Mouse (Mus musculus) liver, embryonic 15.5 days (tissue): ENCODE results near the gene Ift46. TPM values are rescaled to one million over a fixed set of nuclear protein-coding genes. Genes with fewer than 3 reads are reported as not detected.
A peak's percentile ranks its signal among the peaks of the same experiment; 100 is the strongest.

Experiments
- ATAC-seq: fragments of 200-750 bp; cut with Nextera tagmentation; 2 replicates; pipeline ENCODE4 v1.8.0; 2017; ENCODE audit warnings: moderate number of reproducible peaks, mild to moderate bottlenecking, moderate library complexity; ENCODE audit not compliant: insufficient read depth
- H3K27ac ChIP-seq: fragments of 300-500 bp; sonication (generic); replicated peaks from 2 replicates; pipeline ENCODE4 v1.5.1; 2015; ENCODE audit warnings: mild to moderate bottlenecking, inconsistent platforms
- H3K27me3 ChIP-seq: fragments of 300-500 bp; sonication (generic); 2 replicates; pipeline ENCODE4 v1.6.1; 2015; ENCODE audit warnings: mild to moderate bottlenecking, inconsistent platforms
- H3K36me3 ChIP-seq: fragments of 300-500 bp; sonication (generic); replicated peaks from 2 replicates; pipeline ENCODE4 v1.6.1; 2015; ENCODE audit warnings: moderate library complexity, mild to moderate bottlenecking, inconsistent platforms
- H3K4me1 ChIP-seq: fragments of 300-500 bp; sonication (generic); replicated peaks from 2 replicates; pipeline ENCODE4 v1.6.1; 2015; ENCODE audit warnings: inconsistent platforms
- H3K4me2 ChIP-seq: fragments of 300-500 bp; sonication (generic); 2 replicates; pipeline ENCODE4 v1.6.1; 2015; ENCODE audit warnings: moderate library complexity, mild to moderate bottlenecking, inconsistent platforms
- H3K4me3 ChIP-seq: fragments of 300-500 bp; sonication (generic); replicated peaks from 2 replicates; pipeline ENCODE4 v1.5.1; 2015; ENCODE audit warnings: mild to moderate bottlenecking, inconsistent platforms
- H3K9ac ChIP-seq: fragments of 300-500 bp; sonication (generic); 2 replicates; pipeline ENCODE4 v1.6.1; 2015; ENCODE audit warnings: moderate library complexity, mild to moderate bottlenecking, inconsistent platforms
- H3K9me3 ChIP-seq: fragments of 300-500 bp; sonication (generic); replicated peaks from 2 replicates; pipeline ENCODE4 v1.6.1; 2016; ENCODE audit warnings: inconsistent platforms
- WGBS: fragments of 180-500 bp; shearing (Covaris S2); methylation state at CpG from one replicate; pipeline ENCODE4 v1.1.7; 2015; ENCODE audit warnings: mixed read lengths; ENCODE audit not compliant: insufficient replicate concordance; 5-methylcytosine and 5-hydroxymethylcytosine counted together
- polyA plus RNA-seq: library from polyadenylated mRNA; unstranded; fragments of >200 nt; fragmentation: Nextera tagmentation; extraction: Ambion mirVana; gene quantifications from 2 replicates; pipeline ENCODE4 v1.2.1, GENCODE M21; 2015

Gene Ift46
- polyA plus RNA-seq, 1 experiment from 2014 or later, result 19.0 TPM

DNA sequence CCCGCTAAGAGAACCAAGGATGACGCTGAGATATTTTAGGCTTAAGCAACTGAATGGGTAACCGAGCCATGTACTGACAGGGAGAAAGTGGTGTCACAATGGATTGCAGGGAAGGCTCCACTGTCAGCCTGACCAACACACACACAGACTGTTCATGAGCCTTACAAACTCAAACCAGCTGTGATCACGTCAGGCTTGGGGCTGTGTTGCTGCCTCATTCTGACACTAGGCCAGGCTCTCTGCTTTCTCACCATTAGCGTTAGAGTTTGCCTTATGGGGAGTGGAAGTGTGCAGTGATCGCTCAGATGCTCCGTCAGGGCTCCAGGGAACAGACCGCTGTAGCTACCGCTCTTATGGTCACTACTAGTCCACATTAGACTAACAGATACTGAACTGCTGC is 25.1 kb downstream of the Ift46 start:
- Histone ChIP-seq H3K9me3 (no peaks in the 10 kb centered on the region), H3K27ac (no peak overlapping the region), H3K4me1 (no peaks in the 10 kb centered on the region), H3K4me3 (no peak overlapping the region), H3K27me3 (peaks cover 10% of the 10 kb centered on the region), H3K36me3 (peaks cover 13% of the 10 kb centered on the region), H3K9ac (no peak overlapping the region), H3K4me2 (no peak overlapping the region)
- WGBS, result 74% methylated on average over 9 of the region's 9 CpGs
- no peak for ATAC-seq

DNA sequence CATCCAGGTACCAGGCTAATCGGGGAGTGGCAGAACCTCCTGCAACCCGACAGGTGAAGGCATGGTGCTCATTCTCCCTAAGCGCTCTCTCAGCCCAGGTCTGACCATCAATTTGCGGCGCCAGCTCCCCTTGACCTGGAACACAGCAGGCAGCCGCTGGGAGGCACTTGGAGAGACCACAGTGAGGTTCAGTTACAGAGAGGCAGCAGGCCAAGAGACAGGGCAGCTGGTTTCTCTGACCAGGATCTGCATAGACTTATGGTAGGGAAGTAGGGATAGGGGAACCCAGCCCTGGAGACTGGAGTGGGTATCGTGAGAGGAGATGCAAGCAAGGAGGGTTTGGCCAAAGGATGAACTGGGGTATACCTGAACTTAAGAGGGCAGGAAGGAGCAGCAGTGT is 30.6 kb downstream of the Ift46 start:
- Histone ChIP-seq H3K9ac (no peak overlapping the region), H3K36me3 (no peaks in the 10 kb centered on the region), H3K27me3 (peaks cover 50% of the 10 kb centered on the region), H3K4me3 (no peak overlapping the region), H3K9me3 (no peaks in the 10 kb centered on the region), H3K4me2 (peak overlapping the region; percentile 92), H3K4me1 (peaks cover 26% of the 10 kb centered on the region), H3K27ac (no peak overlapping the region)
- ATAC-seq, result no peak
- WGBS, result 42% methylated on average over 7 of the region's 7 CpGs

DNA sequence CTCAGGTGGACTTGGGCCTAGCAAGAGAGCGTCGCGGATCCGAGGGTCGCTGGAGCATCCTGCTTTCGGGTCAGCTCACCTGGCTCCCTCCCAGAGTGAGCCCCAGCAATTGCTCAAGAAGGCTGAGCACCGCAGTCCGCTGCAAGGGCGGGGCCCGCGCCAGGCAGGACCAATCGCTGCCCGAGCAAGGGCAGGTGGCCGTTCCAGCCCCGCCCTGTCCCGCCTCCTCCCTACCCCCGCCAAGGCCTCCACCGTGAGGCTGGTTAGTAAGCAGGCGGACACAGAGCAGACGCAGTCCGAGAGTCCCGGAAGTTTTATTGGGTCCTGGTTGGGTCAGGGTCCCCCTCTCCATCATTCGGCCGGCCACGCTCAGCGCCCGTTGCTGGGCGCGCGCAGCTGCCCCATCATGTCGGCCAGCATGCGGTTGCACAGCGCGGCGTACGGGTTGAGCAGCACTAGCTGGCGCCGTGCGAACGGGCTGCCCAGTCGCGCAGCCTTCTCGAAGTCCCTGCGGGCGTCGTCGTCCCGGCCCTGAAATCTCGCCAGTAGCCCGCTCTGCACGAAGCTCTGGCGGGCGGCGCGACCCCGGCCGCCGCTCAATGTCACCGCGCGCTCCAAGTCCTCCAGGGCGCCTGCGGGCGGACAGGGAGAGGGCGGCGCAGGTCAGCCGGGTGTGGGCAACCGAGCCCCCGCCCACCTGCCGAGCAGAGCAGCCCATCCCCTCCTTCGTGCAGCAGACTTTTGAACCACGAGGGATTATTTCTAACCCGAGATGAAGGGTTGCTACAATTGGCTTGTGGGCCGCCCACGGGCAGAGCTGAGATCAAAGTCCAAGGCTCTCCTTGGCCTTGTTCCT is 31.6 kb downstream of the Ift46 start, which contains the start of gene Tmem25:
Gene Tmem25 (minus strand): TSS at position 206 of the 856 bp plus-strand sequence.
- H3K9ac ChIP-seq, result peak within 1 kb of the TSS; percentile 55
- peak within 1 kb of the TSS; percentile 62 for H3K4me3 ChIP-seq
- peak; percentile 85 for ATAC-seq
- peaks cover 50% of the 10 kb centered on the region for H3K27me3 ChIP-seq
- H3K4me1 ChIP-seq, result peaks cover 26% of the 10 kb centered on the region
- no peaks in the 10 kb centered on the region for H3K9me3 ChIP-seq
- H3K4me2 ChIP-seq, result peak within 1 kb of the TSS; percentile 92
- H3K27ac ChIP-seq, result peak within 1 kb of the TSS; percentile 78
- WGBS, result under 1% methylated on average over 75 of the region's 75 CpGs
- H3K36me3 ChIP-seq, result no peaks in the 10 kb centered on the region

DNA sequence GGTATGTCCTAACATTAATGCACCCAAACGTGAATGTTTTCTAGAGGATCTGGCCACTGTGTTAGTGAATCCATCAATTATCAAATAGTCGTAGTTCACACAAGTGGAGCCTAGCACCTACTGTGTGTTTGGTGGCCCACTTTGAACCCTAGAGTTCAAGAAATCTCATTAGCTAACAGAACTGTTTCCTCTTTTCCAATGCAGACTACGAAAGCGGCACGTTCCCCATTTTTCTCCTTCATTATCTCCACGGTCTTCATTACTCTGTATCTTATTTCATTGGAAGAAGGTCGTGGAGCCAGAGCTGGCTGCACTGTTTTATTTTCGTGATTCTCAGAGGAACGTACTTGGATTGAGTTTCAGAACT is 32.2 kb downstream of the Ift46 start:
- no peak for ATAC-seq
- WGBS, result 31% methylated on average over 9 of the region's 9 CpGs
- H3K36me3 ChIP-seq, result peaks cover 4% of the 10 kb centered on the region; the same call in 1 of the 2 replicates
- H3K4me3 ChIP-seq, result peak overlapping the region; percentile 62
- H3K27me3 ChIP-seq, result peaks cover 50% of the 10 kb centered on the region
- no peaks in the 10 kb centered on the region for H3K9me3 ChIP-seq
- H3K4me1 ChIP-seq, result peaks cover 26% of the 10 kb centered on the region
- no peak overlapping the region for H3K9ac ChIP-seq
- H3K27ac ChIP-seq, result peak overlapping the region; percentile 26
- H3K4me2 ChIP-seq, result peak overlapping the region; percentile 92

DNA sequence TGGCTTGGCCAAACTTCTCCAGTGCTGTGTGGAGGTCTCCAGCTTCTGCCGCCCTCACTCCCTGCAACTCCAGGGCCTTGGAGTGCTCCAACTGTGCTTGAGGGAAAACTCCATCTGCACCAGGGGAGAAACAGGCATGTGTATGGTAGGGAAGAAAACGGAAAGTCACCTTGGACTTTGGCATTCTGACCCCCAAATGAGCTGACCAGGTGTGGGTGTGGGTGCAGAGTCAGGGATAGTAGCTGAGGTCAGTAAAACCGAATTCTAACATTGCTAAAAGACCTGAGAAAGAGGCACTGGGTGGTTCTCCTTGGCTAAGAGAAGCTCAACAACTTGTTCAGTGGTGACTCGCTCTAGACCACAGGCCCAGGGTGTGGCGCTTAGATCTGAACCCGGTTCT is 34.0 kb downstream of the Ift46 start:
- Histone ChIP-seq H3K9ac (no peak overlapping the region), H3K4me2 (peak overlapping the region; percentile 92), H3K4me3 (peak overlapping the region; percentile 40), H3K27ac (peak overlapping the region; percentile 55; the same call in 1 of the 2 replicates), H3K27me3 (peaks cover 48% of the 10 kb centered on the region), H3K36me3 (peaks cover 19% of the 10 kb centered on the region), H3K4me1 (peaks cover 26% of the 10 kb centered on the region), H3K9me3 (no peaks in the 10 kb centered on the region)
- ATAC-seq, result no peak
- WGBS, result 45% methylated on average over 6 of the region's 6 CpGs

DNA sequence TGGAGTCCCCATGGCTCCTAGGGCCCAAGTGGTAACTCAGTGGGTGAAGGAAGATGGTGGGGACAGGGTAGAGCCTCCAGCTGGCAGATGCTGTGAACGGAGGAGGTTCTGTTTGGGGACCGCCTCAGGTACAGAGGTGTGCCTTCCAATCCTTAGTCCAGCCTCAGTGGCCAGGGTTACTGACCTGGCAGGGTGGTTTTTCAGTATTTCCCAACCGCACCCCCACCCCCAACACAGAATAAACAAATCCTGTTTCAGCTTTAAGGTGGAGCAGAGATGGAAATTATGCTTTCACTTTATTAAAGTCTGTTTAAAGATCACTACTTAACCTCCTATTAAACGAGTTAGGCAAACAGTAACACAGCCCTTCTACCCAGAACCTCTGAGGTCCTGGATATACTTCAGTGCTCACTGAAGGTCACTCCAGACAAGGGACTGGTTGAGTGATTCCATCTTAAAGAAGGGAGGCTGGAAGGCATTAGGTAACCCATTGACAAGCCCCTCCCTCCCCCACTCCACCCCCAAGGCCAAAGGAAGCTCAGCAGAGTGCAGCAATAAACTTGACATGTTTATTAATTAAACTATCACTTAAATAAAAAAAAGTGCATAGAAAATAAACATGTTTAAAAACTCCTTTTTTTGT is 35.2 kb downstream of the Ift46 start, which contains the start of gene Ttc36:
Gene Ttc36 (minus strand): TSS at position 265 of the 643 bp plus-strand sequence.
- H3K4me2 ChIP-seq, result peak within 1 kb of the TSS; percentile 92
- ATAC-seq, result peak; percentile 41
- WGBS, result 57% methylated on average over 4 of the region's 4 CpGs
- 0 out of 2 replicates have a peak within 1 kb of the TSS, but pooled peaks have one; percentile 9 for H3K9ac ChIP-seq
- peaks cover 32% of the 10 kb centered on the region for H3K36me3 ChIP-seq
- peak within 1 kb of the TSS; percentile 55 for H3K27ac ChIP-seq
- peak within 1 kb of the TSS; percentile 40 for H3K4me3 ChIP-seq
- H3K9me3 ChIP-seq, result no peaks in the 10 kb centered on the region
- H3K27me3 ChIP-seq, result peaks cover 39% of the 10 kb centered on the region
- H3K4me1 ChIP-seq, result peaks cover 26% of the 10 kb centered on the region

DNA sequence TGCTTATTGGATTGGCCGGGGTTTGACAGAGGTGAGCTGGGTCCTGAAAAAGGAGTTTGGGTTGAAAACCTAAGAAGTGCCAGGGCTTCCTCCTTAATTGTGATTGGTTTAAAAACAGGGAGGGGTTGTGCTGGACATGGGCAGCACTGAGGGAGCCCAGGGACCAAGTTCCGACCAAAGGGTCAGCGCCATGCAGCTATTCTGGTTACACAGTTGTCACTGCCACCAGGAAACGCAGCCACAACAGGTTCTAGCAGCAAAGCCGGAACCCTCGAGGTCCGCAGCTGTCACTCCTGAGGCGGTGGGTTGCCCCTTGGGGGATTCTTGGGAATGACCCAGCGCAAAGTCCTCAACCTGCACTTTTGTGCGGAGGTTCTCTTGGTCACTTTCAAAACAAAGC is 37.0 kb downstream of the Ift46 start:
- no peak overlapping the region for H3K27ac ChIP-seq
- no peak overlapping the region for H3K4me2 ChIP-seq
- no peak overlapping the region for H3K9ac ChIP-seq
- no peak overlapping the region for H3K4me3 ChIP-seq
- H3K27me3 ChIP-seq, result peaks cover 21% of the 10 kb centered on the region
- ATAC-seq, result no peak
- WGBS, result 88% methylated on average over 10 of the region's 10 CpGs
- peaks cover 12% of the 10 kb centered on the region for H3K4me1 ChIP-seq
- H3K9me3 ChIP-seq, result no peaks in the 10 kb centered on the region
- H3K36me3 ChIP-seq, result peaks cover 50% of the 10 kb centered on the region

DNA sequence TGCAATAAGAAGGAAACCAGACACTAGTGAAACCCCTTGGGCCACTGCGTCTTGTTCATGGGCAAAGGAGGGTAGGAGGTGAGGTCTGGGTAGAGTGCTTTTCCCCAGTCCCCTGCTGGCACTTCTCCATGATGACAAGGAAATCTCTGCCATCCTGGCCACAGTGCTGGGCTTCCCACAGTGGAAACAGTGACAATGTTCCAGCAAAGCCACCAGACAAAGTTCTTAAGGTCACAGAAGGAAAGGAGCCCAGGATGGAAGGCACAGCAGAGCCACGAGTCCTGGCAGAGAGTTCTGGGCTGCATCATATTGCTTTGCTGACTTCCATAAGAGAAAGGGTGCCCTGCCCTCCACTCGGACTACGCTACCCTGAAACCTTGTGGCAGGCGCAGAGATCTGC is 37.8 kb downstream of the Ift46 start:
- Histone ChIP-seq H3K27ac (no peak overlapping the region), H3K4me3 (no peak overlapping the region), H3K4me1 (peaks cover 4% of the 10 kb centered on the region; the same call in 1 of the 2 replicates), H3K4me2 (no peak overlapping the region), H3K27me3 (peaks cover 13% of the 10 kb centered on the region), H3K9ac (no peak overlapping the region), H3K36me3 (peaks cover 58% of the 10 kb centered on the region), H3K9me3 (no peaks in the 10 kb centered on the region)
- 76% methylated on average over 5 of the region's 5 CpGs for WGBS
- no peak for ATAC-seq

DNA sequence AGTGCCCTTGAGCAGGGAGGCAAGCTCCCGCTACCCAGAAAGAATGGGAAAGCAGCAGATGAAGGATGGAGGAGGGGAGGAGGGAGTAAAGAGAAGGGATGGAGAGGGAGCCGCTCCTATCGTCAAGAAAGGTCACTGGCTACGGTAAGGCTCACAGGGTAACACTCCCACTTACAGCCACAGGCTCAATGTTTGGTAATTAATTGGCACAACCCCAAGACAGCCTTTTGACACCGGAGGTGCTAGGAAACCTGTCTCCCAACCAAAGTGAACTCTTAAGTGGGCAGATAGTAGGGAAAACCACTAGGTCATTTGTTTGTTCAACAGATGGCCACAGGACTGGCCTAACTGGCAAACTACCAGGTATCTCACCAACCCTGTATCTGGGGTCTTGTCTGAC is 39.4 kb downstream of the Ift46 start:
- ATAC-seq, result no peak
- WGBS, result 80% methylated on average over 5 of the region's 5 CpGs
- no peaks in the 10 kb centered on the region for H3K27me3 ChIP-seq
- no peak overlapping the region for H3K27ac ChIP-seq
- no peak overlapping the region for H3K4me2 ChIP-seq
- H3K4me1 ChIP-seq, result no peaks in the 10 kb centered on the region
- H3K4me3 ChIP-seq, result no peak overlapping the region
- peaks cover 72% of the 10 kb centered on the region for H3K36me3 ChIP-seq
- no peaks in the 10 kb centered on the region for H3K9me3 ChIP-seq
- no peak overlapping the region for H3K9ac ChIP-seq

DNA sequence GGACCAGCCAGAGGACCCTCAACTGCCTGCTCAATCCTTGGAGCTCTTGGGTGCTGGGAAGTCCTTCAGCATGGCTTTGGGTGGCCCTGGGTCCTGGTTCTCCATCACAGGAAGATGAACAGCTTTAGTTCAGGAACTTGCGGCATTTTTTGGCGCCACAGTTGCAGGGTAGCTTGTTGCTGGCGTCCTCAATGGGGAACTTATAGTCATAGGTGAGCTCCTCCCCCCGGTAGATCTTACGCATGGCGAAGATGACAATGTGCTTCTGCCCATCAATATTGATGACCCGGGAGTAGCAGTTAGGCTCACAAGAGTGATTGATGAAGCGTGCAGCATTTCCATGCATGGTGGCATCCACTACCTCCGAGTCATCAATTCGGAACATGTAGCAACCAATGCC is 40.1 kb downstream of the Ift46 start:
- Histone ChIP-seq H3K9ac (no peak overlapping the region), H3K4me1 (no peaks in the 10 kb centered on the region), H3K4me3 (no peak overlapping the region), H3K4me2 (no peak overlapping the region), H3K27me3 (no peaks in the 10 kb centered on the region), H3K27ac (no peak overlapping the region), H3K9me3 (no peaks in the 10 kb centered on the region), H3K36me3 (peaks cover 78% of the 10 kb centered on the region)
- ATAC-seq, result no peak
- 88% methylated on average over 10 of the region's 10 CpGs for WGBS

DNA sequence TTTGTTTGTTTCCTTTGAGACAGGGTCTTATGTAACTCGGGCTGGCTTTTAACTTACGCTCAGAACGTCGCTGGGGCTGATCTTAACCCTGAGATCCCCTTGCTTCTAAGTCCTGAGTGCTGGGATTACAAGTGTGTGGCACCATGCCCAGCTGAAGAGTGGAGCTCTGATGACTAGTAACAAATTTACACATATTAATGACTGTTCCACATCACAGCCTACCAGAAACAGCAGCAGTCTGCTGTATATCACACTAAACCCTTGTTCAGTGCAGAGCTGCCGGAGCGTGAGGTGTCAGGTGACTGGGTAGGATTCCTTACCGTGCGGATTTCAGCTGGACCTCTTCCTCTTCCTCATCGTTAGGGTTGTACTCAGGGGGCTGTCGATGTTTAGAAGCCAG is 42.6 kb downstream of the Ift46 start:
- no peak overlapping the region for H3K4me3 ChIP-seq
- H3K4me2 ChIP-seq, result no peak overlapping the region
- no peaks in the 10 kb centered on the region for H3K27me3 ChIP-seq
- no peaks in the 10 kb centered on the region for H3K9me3 ChIP-seq
- ATAC-seq, result no peak
- peaks cover 95% of the 10 kb centered on the region for H3K36me3 ChIP-seq
- no peak overlapping the region for H3K27ac ChIP-seq
- H3K9ac ChIP-seq, result no peak overlapping the region
- 83% methylated on average over 10 of the region's 10 CpGs for WGBS
- no peaks in the 10 kb centered on the region for H3K4me1 ChIP-seq
